Mouse (Mus musculus): ENCODE data around the gene Ptprk. TPM values are rescaled to one million over a fixed set of nuclear protein-coding genes. Genes with fewer than 3 reads are reported as not detected.
A peak's percentile ranks its signal among the peaks of the same experiment; 100 is the strongest.

Gene Ptprk
- total and polyA plus RNA-seq, 2 experiments from 2014 or later: 25.4 to 43.4 TPM

- WGBS: 79% methylated on average over 2 of the region's 2 CpGs
- Histone ChIP-seq H3K4me2 (ENCODE audit: low read depth, low read length, poor library complexity, severe bottlenecking) (no peak overlapping the region), H3K4me1 (ENCODE audit: insufficient read depth, low read length) (no peaks in the 10 kb centered on the region), H3K27me3 (ENCODE audit: insufficient read depth, low read length) (no peaks in the 10 kb centered on the region), H3K4me3 (ENCODE audit: low read depth, low read length) (no peak overlapping the region), H3K27ac (ENCODE audit: low read depth, low read length) (no peak overlapping the region), H3K9me3 (ENCODE audit: low read length) (no peaks in the 10 kb centered on the region), H3K9ac (replicated peaks; ENCODE audit: low read length, poor library complexity, severe bottlenecking) (no peak overlapping the region), H3K36me3 (ENCODE audit: insufficient read depth, low read length) (no peaks in the 10 kb centered on the region)
- no peak for TF ChIP-seq CTCF (IDR thresholded peaks at IDR 0.05)
- ATAC-seq (ENCODE audit: low FRiP score): no peak
- no peak for DNase-seq (ENCODE audit: low spot score)
Observed at GRCm38 (mm10) chr10:28083183-28083582, 8.6 kb downstream of the Ptprk start.

GRCm38 (mm10) chr10:28083625-28084024 lies 9.0 kb downstream of the Ptprk start:
- WGBS: 73% methylated on average over 1 of the region's 1 CpGs
- Histone ChIP-seq H3K4me2 (ENCODE audit: low read depth, low read length, poor library complexity, severe bottlenecking) (no peak overlapping the region), H3K4me3 (ENCODE audit: low read depth, low read length) (no peak overlapping the region), H3K36me3 (ENCODE audit: insufficient read depth, low read length) (no peaks in the 10 kb centered on the region), H3K27ac (ENCODE audit: low read depth, low read length) (no peak overlapping the region), H3K4me1 (ENCODE audit: insufficient read depth, low read length) (no peaks in the 10 kb centered on the region), H3K27me3 (ENCODE audit: insufficient read depth, low read length) (no peaks in the 10 kb centered on the region), H3K9me3 (ENCODE audit: low read length) (no peaks in the 10 kb centered on the region), H3K9ac (replicated peaks; ENCODE audit: low read length, poor library complexity, severe bottlenecking) (no peak overlapping the region)
- TF ChIP-seq CTCF (IDR thresholded peaks at IDR 0.05): no peak
- ATAC-seq (ENCODE audit: low FRiP score): no peak
- DNase-seq (ENCODE audit: low spot score): no peak

DNA sequence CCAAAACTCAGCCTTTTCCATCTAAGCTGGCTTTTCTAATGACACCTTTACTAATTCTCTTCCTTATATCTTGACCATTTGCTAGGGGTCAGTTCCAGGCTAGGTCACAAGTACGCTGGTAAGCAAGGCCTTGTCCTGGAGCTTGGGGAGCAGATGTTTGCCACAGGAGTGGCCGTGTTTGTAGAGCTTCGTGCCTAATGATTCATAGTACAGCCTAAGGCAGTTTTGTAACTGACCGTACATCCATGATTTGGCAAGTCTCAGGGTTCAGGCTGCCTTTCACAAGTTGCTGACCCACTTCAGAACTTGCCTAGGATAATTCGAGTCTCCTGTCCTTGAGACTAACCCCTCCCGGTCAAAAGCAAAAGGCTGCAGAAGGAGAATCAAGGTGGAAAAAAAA lies 12.7 kb downstream of the Ptprk start:
- Histone ChIP-seq H3K4me1 (ENCODE audit: insufficient read depth, low read length) (no peaks in the 10 kb centered on the region), H3K36me3 (ENCODE audit: insufficient read depth, low read length) (no peaks in the 10 kb centered on the region), H3K4me3 (ENCODE audit: low read depth, low read length) (no peak overlapping the region), H3K27ac (ENCODE audit: low read depth, low read length) (no peak overlapping the region), H3K27me3 (ENCODE audit: insufficient read depth, low read length) (no peaks in the 10 kb centered on the region), H3K9ac (replicated peaks; ENCODE audit: low read length, poor library complexity, severe bottlenecking) (no peak overlapping the region), H3K9me3 (ENCODE audit: low read length) (no peaks in the 10 kb centered on the region), H3K4me2 (ENCODE audit: low read depth, low read length, poor library complexity, severe bottlenecking) (no peak overlapping the region)
- DNase-seq (ENCODE audit: low spot score) (no peak), ATAC-seq (ENCODE audit: low FRiP score) (no peak)
- 78% methylated on average over 6 of the region's 6 CpGs for WGBS
- TF ChIP-seq CTCF (IDR thresholded peaks at IDR 0.05): no peak

DNA sequence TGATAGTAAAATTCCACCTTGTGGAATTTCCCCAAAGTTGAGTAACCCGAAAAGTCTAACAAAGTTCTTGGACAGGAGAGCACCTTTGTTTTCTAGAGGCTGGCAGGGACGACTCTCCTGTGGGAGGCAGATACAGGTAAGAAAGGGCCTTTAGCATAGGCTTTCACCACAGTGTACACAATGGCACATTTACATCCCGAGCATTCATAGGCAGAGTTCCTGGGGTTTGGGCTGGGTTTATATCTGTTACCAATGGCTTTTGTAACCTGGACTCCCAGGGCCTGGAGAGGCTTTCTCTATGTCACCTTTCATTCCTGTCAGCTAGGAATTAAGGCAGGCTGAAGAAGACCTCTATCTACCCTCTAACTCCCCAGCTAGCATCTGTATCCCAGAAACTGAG lies 13.1 kb downstream of the Ptprk start:
- no peaks in the 10 kb centered on the region for H3K9me3 ChIP-seq (ENCODE audit: low read length)
- no peak overlapping the region for H3K4me3 ChIP-seq (ENCODE audit: low read depth, low read length)
- H3K4me1 ChIP-seq (ENCODE audit: insufficient read depth, low read length): no peaks in the 10 kb centered on the region
- H3K4me2 ChIP-seq (ENCODE audit: low read depth, low read length, poor library complexity, severe bottlenecking): no peak overlapping the region
- no peaks in the 10 kb centered on the region for H3K36me3 ChIP-seq (ENCODE audit: insufficient read depth, low read length)
- no peak for DNase-seq (ENCODE audit: low spot score)
- ATAC-seq (ENCODE audit: low FRiP score): no peak
- 77% methylated on average over 3 of the region's 3 CpGs for WGBS
- H3K27ac ChIP-seq (ENCODE audit: low read depth, low read length): no peak overlapping the region
- no peak overlapping the region for H3K9ac ChIP-seq (replicated peaks; ENCODE audit: low read length, poor library complexity, severe bottlenecking)
- no peaks in the 10 kb centered on the region for H3K27me3 ChIP-seq (ENCODE audit: insufficient read depth, low read length)
- TF ChIP-seq CTCF (IDR thresholded peaks at IDR 0.05): no peak

DNA sequence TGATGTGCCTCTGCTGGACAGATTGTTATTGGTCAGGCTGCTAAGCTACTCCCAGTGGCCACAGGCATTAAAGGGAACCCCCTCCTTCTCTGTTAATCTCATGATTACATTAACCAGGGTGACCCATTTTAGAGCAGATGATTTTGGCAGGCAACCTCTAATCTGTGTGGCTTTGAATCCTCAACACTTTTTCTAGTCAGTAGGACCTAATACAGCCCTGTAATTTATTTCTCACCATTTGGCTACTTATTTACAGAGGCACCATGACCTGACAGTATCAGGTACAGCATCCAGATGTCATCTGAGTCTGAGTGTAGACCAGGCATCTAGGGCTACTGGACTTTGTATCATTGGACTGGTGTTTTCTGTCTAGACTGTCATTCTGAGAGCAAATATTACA lies 21.4 kb downstream of the Ptprk start:
- Histone ChIP-seq H3K9me3 (ENCODE audit: low read length) (no peaks in the 10 kb centered on the region), H3K4me3 (ENCODE audit: low read depth, low read length) (no peak overlapping the region), H3K4me2 (ENCODE audit: low read depth, low read length, poor library complexity, severe bottlenecking) (no peak overlapping the region), H3K27ac (ENCODE audit: low read depth, low read length) (no peak overlapping the region), H3K36me3 (ENCODE audit: insufficient read depth, low read length) (no peaks in the 10 kb centered on the region), H3K27me3 (ENCODE audit: insufficient read depth, low read length) (no peaks in the 10 kb centered on the region), H3K4me1 (ENCODE audit: insufficient read depth, low read length) (no peaks in the 10 kb centered on the region), H3K9ac (replicated peaks; ENCODE audit: low read length, poor library complexity, severe bottlenecking) (no peak overlapping the region)
- TF ChIP-seq CTCF (IDR thresholded peaks at IDR 0.05): no peak
- DNase-seq (ENCODE audit: low spot score) (no peak), ATAC-seq (ENCODE audit: low FRiP score) (no peak)

DNA sequence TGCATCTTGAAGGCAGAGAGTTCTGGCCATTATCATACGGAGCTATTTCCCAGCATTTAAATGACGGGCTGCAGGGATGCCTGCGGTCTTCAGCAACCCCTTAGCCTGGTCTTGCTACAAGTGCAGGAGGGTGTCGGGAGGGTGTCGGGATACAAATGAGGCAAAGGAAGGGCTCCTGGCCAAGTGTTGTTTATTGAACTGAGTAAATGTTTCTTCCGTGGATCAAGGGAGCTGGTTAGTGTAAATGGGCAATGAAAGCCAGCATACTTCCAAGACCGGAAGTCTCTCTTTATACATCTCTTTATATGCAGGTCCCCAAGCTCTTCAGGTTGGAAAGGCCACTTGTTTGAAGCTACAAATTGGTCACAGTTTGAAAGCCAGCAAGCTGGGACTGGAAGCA lies 23.0 kb downstream of the Ptprk start:
- peak; percentile 29 for DNase-seq (ENCODE audit: low spot score)
- H3K4me2 ChIP-seq (ENCODE audit: low read depth, low read length, poor library complexity, severe bottlenecking): no peak overlapping the region

More for the DNA sequence above, 23.0 kb downstream of the Ptprk start:
- Histone ChIP-seq H3K27me3 (ENCODE audit: insufficient read depth, low read length) (no peaks in the 10 kb centered on the region), H3K36me3 (ENCODE audit: insufficient read depth, low read length) (no peaks in the 10 kb centered on the region), H3K9ac (replicated peaks; ENCODE audit: low read length, poor library complexity, severe bottlenecking) (no peak overlapping the region), H3K27ac (ENCODE audit: low read depth, low read length) (no peak overlapping the region), H3K9me3 (ENCODE audit: low read length) (no peaks in the 10 kb centered on the region), H3K4me1 (ENCODE audit: insufficient read depth, low read length) (no peaks in the 10 kb centered on the region), H3K4me3 (ENCODE audit: low read depth, low read length) (no peak overlapping the region)
- TF ChIP-seq CTCF (IDR thresholded peaks at IDR 0.05): no peak
- no peak for ATAC-seq (ENCODE audit: low FRiP score)
- 58% methylated on average over 7 of the region's 7 CpGs for WGBS
